Mouse (Mus musculus) lung, embryonic 16.5 days (tissue): ENCODE results near the gene Med16. TPM values are rescaled to one million over a fixed set of nuclear protein-coding genes. Genes with fewer than 3 reads are reported as not detected.

ENCODE experiments used
- ATAC-seq: fragments of 200-750 bp; cut with Nextera tagmentation; 2 replicates; pipeline ENCODE4 v1.8.0; 2017; ENCODE audit warnings: low read depth, mild to moderate bottlenecking, moderate library complexity
- H3K27ac ChIP-seq: fragments of 300-500 bp; sonication (generic); 2 replicates; pipeline ENCODE4 v1.5.1; 2014; ENCODE audit warnings: mild to moderate bottlenecking, control low read depth, low read length
- H3K27me3 ChIP-seq: fragments of 300-500 bp; sonication (generic); 2 replicates; pipeline ENCODE4 v1.6.1; 2014; ENCODE audit warnings: low read depth, low read length, mixed read lengths; ENCODE audit not compliant: control insufficient read depth, insufficient read depth
- H3K36me3 ChIP-seq: fragments of 300-500 bp; sonication (generic); 2 replicates; pipeline ENCODE4 v1.6.1; 2014; ENCODE audit warnings: low read length; ENCODE audit not compliant: control insufficient read depth, insufficient read depth
- H3K4me1 ChIP-seq: fragments of 300-500 bp; sonication (generic); replicated peaks from 2 replicates; pipeline ENCODE4 v1.6.1; 2014; ENCODE audit warnings: low read length, mixed read lengths; ENCODE audit not compliant: control insufficient read depth, insufficient read depth
- H3K4me2 ChIP-seq: fragments of 300-500 bp; sonication (generic); 2 replicates; pipeline ENCODE4 v1.6.1; 2014; ENCODE audit warnings: low read depth, low read length, control low read depth
- H3K4me3 ChIP-seq: fragments of 300-500 bp; sonication (generic); 2 replicates; pipeline ENCODE4 v1.5.1; 2014; ENCODE audit warnings: mild to moderate bottlenecking, low read length, control low read depth
- H3K9ac ChIP-seq: fragments of 300-500 bp; sonication (generic); 2 replicates; pipeline ENCODE4 v1.6.1; 2014; ENCODE audit warnings: low read length, control low read depth
- H3K9me3 ChIP-seq: fragments of 300-500 bp; sonication (generic); 2 replicates; pipeline ENCODE4 v1.6.1; 2016; ENCODE audit warnings: low read length; ENCODE audit not compliant: control insufficient read depth
- WGBS: fragments of 180-500 bp; shearing (Covaris S2); extraction: QIAGEN DNeasy Blood & Tissue Kit; methylation state at CpG from one replicate; pipeline ENCODE4 v1.1.7; 2014; 5-methylcytosine and 5-hydroxymethylcytosine counted together
- polyA plus RNA-seq: library from polyadenylated mRNA; unstranded; fragments of >200 nt; fragmentation: Nextera tagmentation; extraction: Ambion mirVana; gene quantifications from 2 replicates; pipeline ENCODE4 v1.2.1, GENCODE M21; 2015

Gene Med16
- polyA plus RNA-seq, 1 experiment from 2014 or later, result 51.2 TPM

GRCm38 (mm10) chr10:79855558-79856184 lies 53.1 kb downstream of the Med16 start:
- no peaks in the 10 kb centered on the region for H3K27me3 ChIP-seq
- ATAC-seq, result no peak
- H3K9me3 ChIP-seq, result no peaks in the 10 kb centered on the region
- peaks cover 23% of the 10 kb centered on the region for H3K36me3 ChIP-seq
- peak overlapping the region; percentile 99 for H3K9ac ChIP-seq
- H3K4me1 ChIP-seq, result peaks cover 47% of the 10 kb centered on the region
- H3K27ac ChIP-seq, result peak overlapping the region; percentile 100
- peak overlapping the region; percentile 85 for H3K4me2 ChIP-seq
- 2% methylated on average over 10 of the region's 10 CpGs for whole genome bisulfite sequencing
- H3K4me3 ChIP-seq, result peak overlapping the region; percentile 93

DNA sequence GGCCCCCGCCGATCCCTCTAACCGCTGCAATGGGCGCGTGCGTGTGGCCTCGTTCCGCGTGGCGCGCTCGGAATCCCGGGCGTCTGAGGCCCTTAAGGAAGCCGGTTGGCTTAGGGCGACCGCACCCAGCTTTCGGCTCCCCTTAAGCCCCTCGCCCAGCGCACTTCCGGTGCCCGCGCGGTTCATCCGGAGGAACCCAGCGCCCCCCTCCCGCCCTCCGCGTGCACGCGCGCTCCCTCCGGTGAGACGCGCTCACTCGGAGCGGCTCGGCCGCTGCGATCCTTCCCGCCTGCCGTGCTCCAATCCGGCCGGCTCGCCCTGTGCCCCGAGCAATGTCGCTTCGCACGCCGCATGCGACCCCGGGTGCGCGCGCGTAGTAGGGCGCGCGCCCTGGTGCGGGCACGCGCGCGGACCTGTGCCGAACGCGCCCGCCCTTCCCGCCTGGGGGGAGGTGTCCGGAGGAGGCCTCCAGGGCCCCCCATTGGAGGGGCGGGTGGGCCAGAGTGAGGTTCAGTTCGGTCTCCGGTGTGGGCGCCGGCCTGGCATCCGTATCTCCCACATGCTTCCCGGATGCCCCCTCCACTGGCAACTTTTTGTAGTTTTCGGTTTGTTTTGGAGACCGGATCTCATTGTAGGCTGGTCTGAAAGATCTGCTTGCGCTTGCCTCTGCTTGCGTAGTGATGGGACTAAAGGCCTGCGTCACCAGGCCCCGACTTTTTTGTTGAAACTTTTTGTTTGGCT lies 53.8 kb downstream of the Med16 start:
- Histone ChIP-seq H3K27ac (peak overlapping the region; percentile 100), H3K9me3 (no peaks in the 10 kb centered on the region), H3K9ac (peak overlapping the region; percentile 99), H3K36me3 (peaks cover 16% of the 10 kb centered on the region), H3K4me1 (peaks cover 47% of the 10 kb centered on the region), H3K4me3 (peak overlapping the region; percentile 93), H3K4me2 (peak overlapping the region; percentile 85), H3K27me3 (no peaks in the 10 kb centered on the region)
- WGBS, result 0% methylated on average over 83 of the region's 83 CpGs
- ATAC-seq, result peak; percentile 12

GRCm38 (mm10) chr10:79853860-79854795 lies 54.6 kb downstream of the Med16 start, which contains the start of gene Ptbp1:
Ptbp1 (plus strand) TSS chr10:79854427.
- WGBS, result under 1% methylated on average over 74 of the region's 75 CpGs
- Histone ChIP-seq H3K4me3 (peak within 1 kb of the TSS; percentile 93), H3K27me3 (no peaks in the 10 kb centered on the region), H3K9ac (peak within 1 kb of the TSS; percentile 99), H3K9me3 (no peaks in the 10 kb centered on the region), H3K4me2 (peak within 1 kb of the TSS; percentile 96), H3K27ac (peak within 1 kb of the TSS; percentile 100), H3K36me3 (peaks cover 8% of the 10 kb centered on the region), H3K4me1 (peaks cover 47% of the 10 kb centered on the region)
- ATAC-seq, result peak; percentile 89

DNA sequence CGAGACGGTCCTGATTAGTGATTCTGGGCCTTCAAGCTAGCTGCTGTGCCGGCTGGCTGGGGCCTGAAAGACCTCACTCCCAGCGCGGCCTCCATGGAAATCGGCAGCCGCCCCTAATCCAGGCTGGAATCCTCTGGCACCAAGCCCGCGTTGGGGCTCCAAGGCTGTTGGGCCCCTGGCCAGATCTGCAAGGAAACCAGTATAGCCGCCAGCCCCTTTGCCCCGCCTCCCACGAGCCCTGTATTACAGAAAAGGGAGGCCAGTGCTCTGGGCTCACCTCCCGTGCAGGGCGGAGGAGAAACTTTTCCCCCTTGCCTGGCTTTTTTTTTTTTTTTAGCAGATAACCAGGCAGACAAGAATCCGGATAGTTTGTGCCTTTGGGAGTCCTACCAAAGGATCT lies 55.3 kb downstream of the Med16 start:
- Histone ChIP-seq H3K27me3 (no peaks in the 10 kb centered on the region), H3K27ac (peak overlapping the region; percentile 100), H3K4me2 (peak overlapping the region; percentile 96), H3K9me3 (no peaks in the 10 kb centered on the region), H3K4me3 (peak overlapping the region; percentile 59), H3K4me1 (peaks cover 42% of the 10 kb centered on the region), H3K36me3 (peaks cover 6% of the 10 kb centered on the region; the same call in 1 of the 2 replicates), H3K9ac (peak overlapping the region; percentile 83)
- under 1% methylated on average over 15 of the region's 15 CpGs for WGBS
- peak; percentile 75 for ATAC-seq

- H3K4me1 ChIP-seq, result peaks cover 36% of the 10 kb centered on the region
- ATAC-seq, result no peak
- peaks cover 5% of the 10 kb centered on the region; the same call in 1 of the 2 replicates for H3K36me3 ChIP-seq
- H3K9ac ChIP-seq, result peak overlapping the region; percentile 83
- H3K4me3 ChIP-seq, result peak overlapping the region; percentile 59
- WGBS, result 17% methylated on average over 8 of the region's 8 CpGs
- peak overlapping the region; percentile 100 for H3K27ac ChIP-seq
- H3K4me2 ChIP-seq, result peak overlapping the region; percentile 96
- H3K27me3 ChIP-seq, result no peaks in the 10 kb centered on the region
- H3K9me3 ChIP-seq, result no peaks in the 10 kb centered on the region
These were observed 55.9 kb downstream of the Med16 start for GRCm38 (mm10) chr10:79852827-79853226.

DNA sequence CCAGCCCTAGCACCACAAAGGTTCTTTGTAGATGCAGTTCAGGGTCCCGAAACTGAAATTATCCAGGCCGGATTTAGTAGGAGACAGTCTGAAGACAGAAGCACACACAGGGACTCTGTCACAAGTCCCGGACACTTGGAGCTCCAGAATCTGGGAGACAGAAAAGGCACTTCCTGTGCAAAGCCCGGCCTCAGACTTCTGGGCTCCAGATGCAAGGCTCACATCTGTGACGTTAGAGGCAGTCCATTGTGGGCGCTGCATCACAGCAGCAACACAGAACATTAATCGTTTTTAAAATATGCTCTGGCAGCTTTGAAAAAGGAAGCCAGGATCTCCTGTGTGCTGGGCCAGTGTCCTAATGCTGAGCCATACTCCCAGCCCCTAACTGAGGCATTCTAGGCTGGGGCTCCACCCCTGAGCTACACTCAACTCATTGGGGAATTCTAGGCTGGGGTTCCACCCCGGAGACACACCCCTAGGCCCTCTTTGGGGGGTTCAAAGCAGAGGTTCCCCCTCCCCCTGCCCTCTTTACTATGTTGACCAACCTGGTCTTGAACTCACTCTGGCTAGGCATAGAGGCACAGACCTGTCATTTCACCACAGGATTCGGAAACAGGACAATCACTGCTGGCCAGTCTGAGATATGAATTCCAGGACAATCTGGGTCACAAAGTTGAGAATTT lies 56.5 kb downstream of the Med16 start:
- WGBS, result 15% methylated on average over 9 of the region's 9 CpGs

DNA sequence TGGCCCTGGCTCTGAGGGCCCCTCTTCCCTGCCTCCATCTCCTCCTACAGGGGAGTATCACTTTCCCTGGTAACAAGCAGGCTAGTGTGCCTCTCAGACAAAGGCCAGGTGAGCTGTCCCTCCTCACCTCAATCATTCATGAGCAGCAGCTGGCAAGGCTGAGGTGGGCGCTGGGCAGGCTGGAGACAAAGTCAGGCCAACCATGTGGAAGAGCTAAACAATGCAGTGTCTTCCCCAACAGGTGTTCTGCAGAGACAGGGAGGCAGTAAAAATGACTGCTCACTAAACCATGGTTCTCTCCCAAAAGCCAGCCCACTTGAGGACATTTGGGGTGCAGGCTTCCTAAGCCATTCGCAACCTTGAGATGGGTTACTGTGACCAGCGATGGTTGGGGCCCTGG lies 57.1 kb downstream of the Med16 start:
- Histone ChIP-seq H3K9ac (peak overlapping the region; percentile 83), H3K4me3 (no peak overlapping the region), H3K27ac (peak overlapping the region; percentile 100), H3K4me2 (peak overlapping the region; percentile 96; the same call in 1 of the 2 replicates), H3K9me3 (no peaks in the 10 kb centered on the region), H3K36me3 (0 out of 2 replicates have a peak, but pooled peaks cover under 1% of the 10 kb centered on the region), H3K27me3 (no peaks in the 10 kb centered on the region), H3K4me1 (peaks cover 24% of the 10 kb centered on the region)
- ATAC-seq, result no peak
- WGBS, result 59% methylated on average over 3 of the region's 3 CpGs

More for the DNA sequence above, 56.5 kb downstream of the Med16 start:
- Histone ChIP-seq H3K27me3 (no peaks in the 10 kb centered on the region), H3K9me3 (no peaks in the 10 kb centered on the region), H3K4me1 (peaks cover 30% of the 10 kb centered on the region), H3K4me2 (peak overlapping the region; percentile 96), H3K27ac (peak overlapping the region; percentile 100), H3K36me3 (peaks cover 4% of the 10 kb centered on the region; the same call in 1 of the 2 replicates), H3K4me3 (peak overlapping the region; percentile 59), H3K9ac (peak overlapping the region; percentile 83)
- no peak for ATAC-seq

DNA sequence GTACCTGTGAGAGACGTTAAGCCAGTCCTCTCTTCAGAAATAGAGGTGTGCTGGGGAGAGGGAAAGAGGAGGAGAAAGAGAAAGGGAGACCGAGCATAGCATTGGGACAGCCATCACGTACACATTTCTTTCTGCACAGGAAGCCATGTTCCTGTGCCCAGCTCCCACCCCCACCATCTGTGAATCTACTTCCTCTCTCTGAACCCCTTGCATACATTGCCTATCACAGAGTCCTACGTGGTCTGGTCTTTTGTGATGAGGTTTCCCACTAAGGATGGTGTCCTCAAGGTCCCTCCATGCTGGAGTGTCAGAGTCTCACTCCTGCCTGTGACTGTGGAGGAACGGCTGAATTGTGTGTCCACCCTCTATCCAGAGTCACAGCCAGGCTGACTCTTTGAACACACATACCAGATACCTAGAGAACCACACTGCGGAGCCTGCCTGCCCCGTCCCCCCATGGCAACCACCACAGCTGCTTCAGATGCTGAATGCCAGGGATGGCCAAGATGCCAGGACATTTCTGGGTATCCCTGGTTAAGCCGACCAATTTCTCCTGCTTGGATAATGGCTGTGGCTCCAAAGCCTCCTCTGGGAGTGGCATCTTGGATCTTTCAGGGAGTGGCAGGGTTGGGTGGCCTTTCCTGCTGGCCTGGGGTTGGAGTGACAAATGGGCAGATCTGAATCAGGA lies 58.6 kb downstream of the Med16 start:
- H3K9me3 ChIP-seq, result no peaks in the 10 kb centered on the region
- no peak overlapping the region for H3K4me2 ChIP-seq
- ATAC-seq, result no peak
- peaks cover 21% of the 10 kb centered on the region for H3K4me1 ChIP-seq
- H3K9ac ChIP-seq, result no peak overlapping the region
- H3K4me3 ChIP-seq, result no peak overlapping the region
- 64% methylated on average over 8 of the region's 8 CpGs for WGBS
- H3K36me3 ChIP-seq, result no peaks in the 10 kb centered on the region
- H3K27ac ChIP-seq, result peak overlapping the region; percentile 24; the same call in 1 of the 2 replicates
- H3K27me3 ChIP-seq, result no peaks in the 10 kb centered on the region
